Mouse (Mus musculus) erythroid progenitor cell, adult 5-6 weeks (primary cell): ENCODE data around the gene Nrl. TPM values are rescaled to one million over a fixed set of nuclear protein-coding genes. Genes with fewer than 3 reads are reported as not detected.

Experiments used
- ATAC-seq: replicated peaks from 2 replicates; pipeline ENCODE4 v1.8.0; 2016; ENCODE audit warnings: moderate number of reproducible peaks, mild to moderate bottlenecking, moderate TSS enrichment, inconsistent platforms; ENCODE audit not compliant: poor library complexity, low FRiP score, severe bottlenecking
- total RNA-seq, 2 experiments: library from RNA; stranded (forward) in 1 of 2; stranded (reverse) in 1 of 2; fragments of 150-400 nt in 1 of 2; fragments of 186-747, 209-891 nt in 1 of 2; gene quantifications; 2 replicates each; pipeline versions ENCODE4 v1.2.3 to v1.2.4; 2015 to 2017; ENCODE audit warnings: low replicate concordance in 2 of 2

The Nrl gene
- total RNA-seq, 2 experiments from 2014 or later = 0.84 to 0.98 TPM

GRCm38 (mm10) chr14:55540067-55540786 is 15.4 kb upstream of the Nrl start, which contains the start of gene Pck2:
TSS of gene Pck2 (plus strand) at chr14:55540266.
- peak; percentile 86 for ATAC-seq

GRCm38 (mm10) chr14:55536116-55536745 is 11.4 kb upstream of the Nrl start:
- ATAC-seq = no peak

- peak; percentile 75 for ATAC-seq
These were observed 3.2 kb upstream of the Nrl start for GRCm38 (mm10) chr14:55527940-55528339.

- ATAC-seq = no peak
These were observed 1.9 kb upstream of the Nrl start for GRCm38 (mm10) chr14:55526674-55527073.

- no peak for ATAC-seq
These were observed 719 bp downstream of the Nrl start for GRCm38 (mm10) chr14:55524062-55524461.

GRCm38 (mm10) chr14:55520451-55521361 is 4.1 kb downstream of the Nrl start:
- no peak for ATAC-seq

- no peak for ATAC-seq
These were observed 5.2 kb downstream of the Nrl start for GRCm38 (mm10) chr14:55519604-55520003.

- no peak for ATAC-seq
These were observed 5.9 kb downstream of the Nrl start for GRCm38 (mm10) chr14:55518897-55519296.

- no peak for ATAC-seq
These were observed 8.9 kb downstream of the Nrl start for GRCm38 (mm10) chr14:55515846-55516245.

- no peak for ATAC-seq
These were observed 10.9 kb downstream of the Nrl start for GRCm38 (mm10) chr14:55513927-55514326.

GRCm38 (mm10) chr14:55511037-55511436 is 13.7 kb downstream of the Nrl start:
- ATAC-seq = no peak

- ATAC-seq = no peak
These were observed 14.6 kb downstream of the Nrl start, which contains the start of gene Cpne6 for GRCm38 (mm10) chr14:55510125-55510731. TSS of gene Cpne6 (plus strand) at chr14:55510445.

GRCm38 (mm10) chr14:55509540-55509939 is 15.2 kb downstream of the Nrl start:
- no peak for ATAC-seq

GRCm38 (mm10) chr14:55507801-55508200 is 17.0 kb downstream of the Nrl start:
- ATAC-seq = no peak

GRCm38 (mm10) chr14:55505612-55506011 is 19.2 kb downstream of the Nrl start:
- no peak for ATAC-seq

- peak; percentile 55 for ATAC-seq
These were observed 27.3 kb downstream of the Nrl start for GRCm38 (mm10) chr14:55497449-55497821.

- no peak for ATAC-seq
These were observed 27.9 kb downstream of the Nrl start for GRCm38 (mm10) chr14:55496761-55497448.

GRCm38 (mm10) chr14:55495509-55496240 is 29.1 kb downstream of the Nrl start:
- ATAC-seq = no peak

GRCm38 (mm10) chr14:55492103-55492502 is 32.7 kb downstream of the Nrl start:
- ATAC-seq = no peak
